Mouse (Mus musculus): ENCODE data around the gene Tha1.
A peak's percentile ranks its signal among the peaks of the same experiment; 100 is the strongest.
"Not testable (repeated sequence)": the region's sequence is repeated elsewhere in the genome, so short reads cannot be mapped to it uniquely, and the experiment has no call there.

Gene Tha1

DNA sequence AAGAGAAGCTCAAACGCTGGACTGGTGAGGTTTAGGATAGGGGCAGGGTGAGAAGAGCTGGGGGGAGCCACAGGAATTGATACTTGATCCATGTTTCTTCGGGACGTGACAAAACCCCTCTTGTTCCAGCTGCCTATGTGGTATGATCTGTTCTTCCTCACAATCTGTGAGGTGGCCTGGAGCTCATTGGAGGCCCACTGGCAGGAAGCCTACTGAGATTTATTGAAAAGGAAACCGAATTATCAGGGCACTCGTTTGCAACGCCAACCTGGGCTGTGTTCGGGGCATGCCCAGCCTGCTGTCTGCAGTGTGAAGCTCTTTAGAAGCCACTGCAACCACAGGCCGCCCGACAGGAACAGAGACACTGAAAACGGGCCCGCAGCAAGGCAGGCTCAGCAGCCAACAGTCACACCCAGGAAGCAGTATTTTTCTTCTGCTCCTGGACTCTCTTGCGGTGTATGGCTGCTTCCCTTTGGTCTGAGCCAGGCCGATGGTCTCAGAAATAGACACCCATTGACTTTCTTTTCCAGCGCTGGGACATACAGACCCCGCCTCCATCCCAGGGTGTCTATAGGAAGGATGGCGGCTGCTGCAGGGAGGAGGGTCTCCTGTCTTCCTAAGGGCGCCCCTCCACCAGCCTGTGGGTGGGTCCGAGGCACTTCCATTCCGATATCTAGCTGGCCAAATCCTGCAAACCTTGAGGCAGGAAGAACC lies 24.9 kb downstream of the Tha1 start:
- DNase-seq, result peak in 1 of 2 experiments; percentile 55

DNA sequence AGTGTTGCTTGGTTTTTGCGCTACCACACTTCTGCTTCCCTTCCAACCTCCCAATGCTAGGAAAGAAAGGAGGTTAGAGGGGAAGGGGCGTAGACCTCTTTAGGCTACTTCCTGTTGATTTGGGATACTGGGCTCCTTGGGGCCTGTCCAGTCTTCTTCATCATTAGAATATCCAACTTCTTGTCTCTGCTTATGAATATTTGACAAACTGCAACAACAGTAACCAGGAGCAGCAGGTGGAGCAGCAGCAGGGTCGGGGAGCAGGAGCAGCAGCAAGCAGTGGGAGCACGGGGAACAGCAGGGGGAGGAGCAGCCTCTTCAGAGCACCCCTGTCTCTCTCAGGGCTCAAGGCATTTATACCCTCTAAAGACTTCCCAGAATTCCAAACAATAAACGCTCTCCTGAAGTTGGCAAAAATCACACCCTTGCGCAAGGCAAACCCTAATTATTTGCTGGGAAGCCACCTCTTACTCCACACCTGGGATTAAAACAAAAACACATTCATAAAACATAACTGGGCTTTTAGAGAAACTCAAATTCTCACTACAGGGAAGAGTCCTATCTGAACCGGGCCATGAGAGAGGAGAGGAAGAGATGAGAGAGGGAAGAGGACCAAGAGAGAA lies 25.6 kb downstream of the Tha1 start:
- DNase-seq, result no peak

DNA sequence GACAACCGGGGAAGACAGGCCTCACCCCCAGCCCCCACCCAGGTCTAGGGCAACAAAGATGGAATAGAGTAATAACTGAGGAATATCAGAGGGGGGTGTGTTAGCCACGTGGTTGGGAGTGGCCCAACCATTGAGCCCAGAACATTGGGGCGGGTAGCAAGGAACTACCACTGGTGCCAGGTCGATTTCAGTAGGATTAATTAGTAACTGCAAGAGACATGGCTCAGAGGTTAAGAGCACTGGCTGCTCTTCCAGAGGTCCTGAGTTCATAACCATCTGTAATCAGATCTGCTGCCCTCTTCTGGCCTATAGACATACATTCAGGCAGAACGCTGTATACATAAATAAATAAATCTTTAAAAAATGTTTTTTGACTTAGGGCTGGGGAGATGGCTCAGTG lies 26.6 kb downstream of the Tha1 start:
- DNase-seq, result peak; percentile 78 to 85

DNA sequence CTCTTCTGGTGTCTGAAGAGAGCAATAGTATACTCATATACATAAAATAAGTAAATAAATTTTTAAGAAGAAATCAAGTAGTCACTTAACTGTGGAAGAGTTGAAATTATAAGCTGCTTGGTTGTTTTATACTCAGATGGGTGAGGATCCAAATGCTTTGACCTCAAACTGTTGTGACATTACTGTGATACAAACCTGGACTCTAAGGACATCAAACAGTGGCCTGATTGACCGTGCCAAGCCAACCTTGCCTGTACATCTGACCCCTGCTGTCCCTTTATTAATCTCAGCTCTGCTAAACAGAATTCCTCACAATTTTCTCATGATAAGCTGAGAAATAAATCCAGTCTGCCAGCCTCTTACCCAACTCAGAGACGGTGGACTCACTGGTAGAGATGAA lies 27.6 kb downstream of the Tha1 start:
- no peak for DNase-seq

DNA sequence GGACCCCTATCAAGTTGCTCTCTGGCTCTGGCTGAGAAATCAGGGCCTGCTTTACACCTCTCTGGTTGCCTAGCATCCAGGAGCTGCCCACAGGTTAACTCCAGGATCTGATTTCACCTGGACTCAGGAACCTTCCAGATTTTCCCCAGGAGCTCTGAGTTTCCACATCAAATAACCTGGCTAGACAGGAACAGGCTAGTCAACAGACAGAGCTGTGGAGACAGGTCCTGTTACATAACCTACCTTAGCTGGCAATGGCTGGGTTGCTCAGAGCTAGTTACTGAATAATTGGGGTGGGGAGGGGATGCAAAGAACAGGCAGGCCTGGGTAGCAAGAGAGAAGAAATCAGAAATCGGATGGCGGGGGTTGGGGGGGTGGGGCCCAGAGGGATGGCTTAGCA lies 28.3 kb downstream of the Tha1 start:
- peak; percentile 49 to 90 for DNase-seq

DNA sequence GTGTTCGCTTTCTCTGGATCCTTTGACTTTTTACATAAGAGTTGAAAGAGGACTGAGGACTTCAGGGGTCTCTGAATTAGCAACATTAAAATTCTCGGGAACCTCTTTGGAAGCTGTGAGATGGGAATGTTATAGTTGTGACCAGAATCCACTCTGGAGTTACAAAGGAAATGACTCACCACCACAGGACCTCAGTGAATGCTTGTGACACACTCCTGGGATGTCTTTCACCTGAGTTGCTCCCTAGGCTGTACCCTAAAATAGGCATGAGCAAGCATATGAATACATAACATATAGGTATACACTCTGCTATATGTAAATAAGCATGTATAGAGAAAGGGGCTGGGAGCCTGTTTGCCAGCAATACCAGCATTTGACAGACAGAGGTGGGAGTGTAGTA lies 29.8 kb downstream of the Tha1 start:
- DNase-seq, result no peak

DNA sequence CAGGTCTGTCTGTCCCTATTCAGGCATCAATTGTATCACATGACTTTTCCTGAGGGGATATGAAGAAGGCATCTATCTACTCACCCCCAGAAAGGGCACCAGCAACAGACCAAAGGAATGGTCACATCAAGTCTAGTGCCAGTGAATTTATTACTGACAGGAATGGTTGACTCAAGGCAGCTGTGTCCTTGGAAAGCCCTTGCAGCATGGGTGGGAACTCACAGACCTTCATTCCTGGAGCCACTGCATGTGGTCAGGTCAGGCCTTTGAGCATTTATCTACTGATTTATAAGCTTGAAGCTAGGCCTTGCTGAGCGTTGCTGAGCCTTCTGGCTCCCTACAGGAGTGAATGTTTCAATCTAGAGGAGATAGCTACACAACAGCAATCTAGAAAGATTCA lies 32.4 kb downstream of the Tha1 start:
- DNase-seq, result no peak

DNA sequence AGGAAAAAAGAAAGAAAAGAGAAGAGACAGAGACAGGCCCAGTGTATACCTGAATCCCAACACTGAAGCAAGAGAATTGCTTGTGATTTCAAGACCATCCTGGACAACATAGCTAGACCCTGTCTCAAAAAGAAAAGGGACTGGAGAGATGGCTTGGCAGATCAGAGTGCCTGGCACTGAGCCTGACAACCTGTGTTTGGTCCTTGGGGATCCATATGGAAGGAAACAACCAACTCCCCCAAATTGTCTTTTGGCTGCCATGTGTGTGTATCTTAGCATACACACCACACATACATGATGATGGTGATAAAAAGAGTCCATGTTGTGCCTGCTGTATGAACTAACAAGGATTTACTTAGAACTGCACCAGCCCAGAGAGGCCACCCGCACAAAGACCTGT lies 34.3 kb downstream of the Tha1 start:
- no peak for DNase-seq

DNA sequence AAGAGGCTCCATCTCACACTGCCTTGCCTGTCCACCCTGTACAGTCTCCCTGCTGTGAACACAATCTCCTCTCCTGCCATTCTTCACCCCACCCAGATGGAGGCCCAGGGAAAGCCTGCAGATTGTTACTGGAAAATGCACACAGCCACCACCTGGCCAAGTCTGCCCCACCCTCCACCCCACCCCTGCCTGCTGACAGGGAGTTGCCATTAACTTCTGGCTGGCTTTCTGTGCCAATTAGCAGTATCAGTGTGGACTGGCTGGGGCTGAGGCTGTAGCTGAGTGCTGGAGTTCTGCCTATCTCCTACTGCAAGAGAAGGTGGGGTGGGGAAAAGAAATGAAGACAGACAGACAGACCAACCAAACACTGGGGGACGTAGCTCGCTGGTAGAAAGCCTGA lies 34.7 kb downstream of the Tha1 start:
- DNase-seq, result peak; percentile 58 to 75

DNA sequence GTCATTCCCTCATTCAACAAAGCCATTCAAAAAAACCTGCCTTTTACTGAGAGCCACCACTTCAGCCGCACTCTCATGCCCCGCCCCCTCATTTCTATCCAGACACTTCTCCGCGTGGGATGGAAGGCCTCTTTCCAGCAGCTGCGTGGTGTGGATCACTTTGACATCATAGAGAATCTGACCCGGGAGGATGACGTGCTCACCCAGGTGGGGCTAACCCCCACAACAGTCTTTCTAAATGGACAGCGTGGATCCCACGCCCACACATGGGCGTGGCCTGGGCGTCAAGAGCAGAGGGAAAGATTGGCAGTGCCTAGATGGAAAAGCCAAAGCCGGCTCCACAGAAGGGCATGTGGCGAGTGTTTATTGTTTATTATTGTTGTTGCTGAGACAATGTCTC lies 37.0 kb downstream of the Tha1 start:
- DNase-seq, result peak; percentile 57 to 70

DNA sequence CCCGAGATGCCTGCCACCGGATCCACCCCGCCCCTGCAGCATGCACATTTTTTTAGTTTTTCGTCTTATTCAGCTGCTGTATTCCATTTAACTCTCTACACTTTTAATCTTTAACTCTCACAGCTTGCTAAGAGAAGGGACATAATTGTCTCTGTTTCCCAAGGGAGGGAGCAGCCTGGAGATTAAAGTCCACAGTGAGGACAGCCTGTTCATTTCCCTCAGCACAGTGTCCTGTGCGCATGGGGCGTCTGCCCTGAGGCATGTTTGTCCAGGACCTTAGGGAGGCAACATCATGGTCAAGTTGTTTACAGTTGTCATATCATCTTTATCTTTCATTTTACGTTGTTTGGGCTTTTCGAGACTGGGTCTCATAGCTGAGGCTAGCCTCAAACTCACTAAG lies 39.2 kb downstream of the Tha1 start:
- peak; percentile 74 to 87 for DNase-seq

DNA sequence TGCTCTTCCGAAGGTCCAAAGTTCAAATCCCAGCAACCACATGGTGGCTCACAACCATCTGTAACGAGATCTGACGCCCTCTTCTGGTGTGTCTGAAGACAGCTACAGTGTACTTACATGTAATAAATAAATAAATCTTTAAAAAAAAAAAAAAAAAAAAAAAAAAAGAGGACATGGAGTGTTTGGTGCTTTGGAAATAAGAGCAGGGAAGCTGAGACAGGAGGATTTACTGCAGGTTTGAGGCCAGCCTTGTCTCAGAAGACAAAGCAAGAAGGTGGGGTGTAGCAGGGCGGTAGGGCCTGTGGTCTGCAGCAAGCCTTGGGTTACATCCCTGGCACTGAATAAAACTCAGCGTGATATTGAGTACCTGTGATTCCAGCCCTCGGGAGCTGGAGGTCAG lies 39.8 kb downstream of the Tha1 start:
- not testable (repeated sequence) for DNase-seq

DNA sequence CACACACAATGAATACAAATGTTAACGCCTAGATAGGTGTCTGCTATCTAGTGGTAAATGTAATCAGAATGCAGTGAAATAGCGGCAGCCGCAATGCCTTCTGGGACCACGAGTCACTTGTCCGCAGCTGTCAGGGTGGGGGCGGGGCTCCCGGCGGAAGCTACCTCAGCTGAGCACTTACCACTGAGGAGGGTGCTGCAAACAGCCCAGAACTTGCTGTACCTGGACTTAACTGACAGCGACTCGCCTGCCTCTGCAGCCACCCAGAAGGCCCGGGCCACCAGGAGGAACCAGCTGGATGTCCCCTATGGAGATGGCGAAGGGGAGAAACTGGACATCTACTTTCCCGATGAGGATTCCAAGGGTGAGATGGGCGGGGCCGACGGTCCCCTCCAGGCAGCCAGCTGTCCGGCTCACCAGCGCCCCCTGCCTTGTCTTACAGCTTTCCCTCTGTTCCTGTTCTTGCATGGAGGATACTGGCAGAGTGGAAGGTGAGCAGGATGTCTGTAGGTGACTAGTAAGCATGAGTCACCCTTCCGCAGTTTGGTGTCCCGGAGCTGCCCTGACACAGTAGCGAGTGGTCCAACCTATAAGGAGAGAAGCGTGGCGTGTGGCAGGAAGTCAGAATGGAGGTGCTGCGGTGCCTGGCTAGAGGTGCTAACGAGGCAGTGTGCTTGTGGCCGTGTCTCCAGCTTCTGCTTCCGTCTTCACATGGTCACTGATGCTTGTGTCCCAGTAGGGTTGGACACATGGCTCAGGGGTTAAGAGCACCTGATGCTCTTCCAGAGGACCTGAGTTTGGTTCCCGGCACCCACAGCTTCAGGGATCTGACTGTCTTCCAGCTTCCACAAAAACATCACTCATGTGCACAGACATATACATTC lies 41.0 kb downstream of the Tha1 start:
- peak; percentile 71 to 92 for DNase-seq

DNA sequence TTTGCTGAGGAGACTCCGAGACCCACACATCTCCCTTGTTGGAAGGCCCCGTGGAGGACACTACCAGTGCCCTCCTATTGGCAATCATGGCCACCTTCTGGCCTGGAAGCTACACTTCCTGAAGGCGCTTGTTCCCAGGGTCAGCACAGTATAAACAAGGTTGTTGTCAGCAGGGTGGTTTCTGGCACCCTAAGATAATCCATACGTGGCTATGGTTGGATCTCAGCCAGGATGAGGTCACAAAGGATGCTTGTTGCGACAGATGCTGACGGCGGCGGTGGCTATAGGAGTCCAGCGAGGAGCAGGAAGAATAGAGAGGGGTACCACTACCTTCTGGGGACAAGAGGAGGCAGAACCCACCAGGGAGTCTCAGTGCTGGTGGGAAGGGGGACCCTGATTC lies 42.9 kb downstream of the Tha1 start:
- DNase-seq, result peak in 1 of 2 experiments; percentile 23

DNA sequence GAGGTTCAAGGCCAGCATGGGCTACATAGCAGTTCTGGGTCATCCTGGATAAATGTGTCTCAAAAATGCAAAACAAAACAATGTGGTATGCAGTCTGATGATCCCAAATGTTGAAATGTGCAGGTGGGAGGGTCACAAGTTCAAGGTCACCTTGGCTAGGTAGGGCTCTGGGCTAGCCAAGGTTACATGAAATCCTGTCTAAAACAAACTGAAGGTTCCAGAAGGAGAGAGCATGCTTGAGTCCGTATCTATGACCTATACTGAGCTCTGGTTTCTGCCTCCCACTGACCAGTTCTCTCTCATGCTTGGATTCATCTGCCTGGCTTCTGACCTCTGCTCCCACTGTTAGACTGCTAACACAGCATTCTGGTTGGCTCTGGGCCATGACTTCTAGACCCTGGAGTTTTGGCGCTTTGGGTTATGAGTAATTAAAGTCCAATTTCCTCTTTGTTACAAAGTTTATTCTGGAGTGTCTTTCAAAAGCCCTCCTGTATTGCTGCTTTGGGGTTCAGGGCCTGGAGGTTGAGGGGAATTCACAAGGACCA lies 43.5 kb downstream of the Tha1 start:
- peak; percentile 93 to 95 for DNase-seq

DNA sequence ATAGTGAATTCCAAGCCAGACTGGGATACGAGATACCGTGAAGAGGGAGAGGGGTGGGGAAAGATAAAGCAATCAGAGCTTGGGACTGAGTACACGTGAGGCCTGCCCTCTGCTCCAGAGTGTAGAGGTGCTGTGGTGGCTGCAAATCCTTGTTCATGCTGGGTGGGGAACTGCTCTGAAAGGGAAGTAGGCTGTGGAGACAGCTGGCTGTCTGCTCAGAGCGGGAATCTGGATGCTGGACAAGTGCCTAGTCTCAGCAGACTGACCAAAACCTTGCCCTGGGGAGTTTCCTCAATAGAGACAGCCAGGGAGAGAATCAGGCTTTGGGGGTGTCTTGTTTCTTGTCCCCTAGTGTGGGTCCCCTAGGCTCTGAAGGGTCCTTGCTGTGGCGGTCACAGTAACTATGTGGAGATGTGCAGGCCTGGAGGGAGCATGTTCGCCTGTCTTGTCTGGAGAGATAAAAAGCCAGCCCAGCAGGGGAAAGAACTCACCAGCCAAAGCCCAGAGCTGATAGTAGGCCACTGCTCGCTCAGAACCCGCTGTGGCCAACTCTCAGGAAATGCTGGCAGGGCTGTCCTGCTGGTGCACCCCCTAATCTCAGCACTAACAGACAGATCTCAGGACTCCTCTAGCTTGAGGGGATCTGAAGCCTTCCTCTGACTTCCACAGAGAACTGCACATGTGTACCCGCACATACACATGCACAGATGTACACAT lies 44.2 kb downstream of the Tha1 start:
- DNase-seq, result peak; percentile 68 to 71

DNA sequence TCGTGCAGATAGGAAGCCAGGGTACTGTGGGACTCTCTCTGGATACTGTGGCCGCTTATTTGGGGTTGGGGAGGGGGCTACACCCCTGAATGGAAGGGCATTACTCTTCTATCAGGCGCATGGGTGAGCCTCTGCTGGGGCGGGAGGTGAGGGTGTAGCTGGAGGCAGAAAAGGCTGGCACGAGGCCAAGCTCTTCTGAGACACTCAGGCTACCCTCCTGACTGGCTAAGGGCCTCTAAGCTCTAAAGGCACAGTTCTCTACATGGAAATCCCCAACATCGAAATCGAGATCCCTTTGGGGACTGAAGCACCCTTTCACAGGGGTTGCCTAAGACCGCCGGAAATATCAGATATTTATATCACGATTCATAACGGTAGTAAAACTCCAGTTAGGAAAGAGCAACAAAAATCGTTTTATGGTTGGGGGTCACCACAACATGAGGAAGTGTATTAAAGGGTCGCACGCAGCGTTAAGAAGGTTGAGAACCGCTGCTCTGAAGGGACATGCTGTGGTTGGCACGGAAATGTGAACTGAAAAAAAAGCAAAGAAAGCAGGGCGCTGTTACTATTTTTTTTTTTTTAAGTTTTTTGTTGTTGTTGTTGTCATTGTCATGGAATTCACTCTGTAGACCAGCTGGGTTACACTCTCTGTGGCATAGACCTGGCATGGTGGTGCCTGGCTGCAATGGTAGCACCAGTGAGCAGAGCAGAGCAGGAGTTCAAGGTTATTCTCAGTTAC lies 45.0 kb downstream of the Tha1 start:
- peak; percentile 67 to 80 for DNase-seq

DNA sequence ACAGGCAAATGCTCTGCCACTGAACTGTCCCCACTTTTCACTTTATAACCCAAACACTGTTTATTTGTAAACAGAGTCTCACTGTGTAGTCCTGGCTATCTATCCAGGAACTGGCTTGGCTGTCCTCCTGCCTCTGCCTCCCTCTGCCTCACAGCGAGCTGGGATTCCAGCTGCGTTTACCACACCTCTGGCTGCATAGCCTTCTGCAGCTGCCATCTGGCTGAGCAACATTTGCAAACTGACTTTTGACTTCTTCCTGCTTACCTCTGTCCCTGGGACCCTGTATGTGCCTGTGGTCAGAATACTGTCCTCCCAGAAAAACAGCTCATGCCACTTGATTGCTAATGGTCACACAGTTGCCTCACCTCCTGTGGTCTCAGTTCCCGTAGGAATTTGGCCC lies 45.9 kb downstream of the Tha1 start:
- DNase-seq, result no peak

DNA sequence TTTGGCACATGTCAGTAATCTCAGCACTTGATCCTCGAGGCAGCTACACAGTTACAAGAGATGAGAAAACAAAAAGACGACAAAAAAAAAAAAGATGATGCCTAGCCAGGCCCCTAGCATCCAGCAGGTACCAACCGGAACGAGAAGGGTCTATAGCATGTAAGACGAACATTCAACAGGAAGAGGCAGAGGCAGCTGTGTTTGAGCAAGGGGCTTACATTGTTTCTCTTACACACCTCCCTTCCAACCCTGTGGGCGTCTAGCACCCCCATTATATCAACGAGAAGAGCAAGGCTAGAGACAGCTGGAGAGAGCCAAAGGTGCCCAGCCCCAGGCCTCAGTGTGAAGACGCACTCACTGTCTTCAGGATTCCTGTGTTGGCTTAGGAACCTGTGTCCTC lies 46.4 kb downstream of the Tha1 start:
- no peak for DNase-seq

DNA sequence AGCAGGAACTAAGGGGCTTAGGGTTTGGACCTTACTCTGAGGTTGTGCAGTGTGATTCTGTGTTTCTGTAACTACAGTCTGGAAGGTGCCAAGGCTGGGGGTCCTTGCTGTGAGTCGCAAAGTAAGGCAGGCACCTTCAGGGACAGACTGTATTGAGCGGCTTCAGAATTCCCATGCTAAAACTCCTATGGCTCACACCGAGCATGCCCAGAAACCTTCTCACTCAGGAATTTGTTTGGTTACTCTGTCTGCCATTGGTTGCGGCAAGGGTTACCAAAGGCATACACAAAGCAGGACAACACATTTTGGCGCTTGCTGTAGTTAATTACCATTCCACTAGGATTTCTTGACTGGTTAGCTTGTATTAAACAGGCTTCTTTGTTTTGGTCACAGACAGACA lies 47.1 kb downstream of the Tha1 start:
- peak in 1 of 2 experiments; percentile 37 for DNase-seq

DNA sequence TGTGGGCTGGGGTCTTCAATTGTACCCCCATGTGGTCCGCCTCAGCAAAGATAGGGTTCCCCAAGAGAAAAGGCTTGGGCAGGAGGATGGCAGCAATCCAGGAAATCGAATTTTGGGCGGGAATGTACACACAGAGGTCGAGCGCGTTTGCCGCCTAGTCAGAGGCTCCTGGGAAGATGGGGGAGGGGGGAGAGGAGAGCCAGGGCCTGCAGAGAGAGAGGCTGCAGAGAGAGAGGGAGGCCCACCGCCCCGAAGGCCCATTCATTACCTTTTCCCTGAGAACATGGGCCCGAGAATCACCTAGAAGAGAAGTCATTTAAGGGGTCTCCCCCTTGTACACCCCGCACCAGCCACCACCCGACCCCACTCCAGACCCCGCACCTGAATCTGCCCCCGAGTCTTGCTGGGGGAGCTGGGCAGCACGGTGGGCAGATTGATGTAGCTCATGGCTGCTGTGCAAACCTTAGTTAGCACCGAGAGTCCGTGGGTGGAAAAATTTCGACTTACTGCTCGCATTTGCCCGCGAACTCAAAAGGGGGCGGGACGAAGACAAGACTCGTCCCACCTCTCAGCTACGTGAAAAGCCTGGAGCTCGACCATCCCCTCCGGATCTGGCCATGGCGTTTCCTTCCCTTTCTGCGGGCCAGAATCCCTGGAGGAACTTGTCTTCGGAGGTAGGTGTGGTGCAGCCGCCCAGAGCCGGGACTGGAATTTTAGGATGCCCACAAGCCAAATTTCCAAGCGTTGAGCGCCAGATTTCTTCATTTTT lies 47.8 kb downstream of the Tha1 start, which contains the start of the genes Afmid and Tk1:
TSS of gene Afmid (plus strand) at position 592 of the 769 bp plus-strand sequence.
TSS of gene Tk1 (minus strand) at position 760 of the 769 bp plus-strand sequence.
- peak; percentile 90 for DNase-seq
